Mouse (Mus musculus): Measurements from ENCODE around the gene Trmt10b. TPM values are rescaled to one million over a fixed set of nuclear protein-coding genes. Genes with fewer than 3 reads are reported as not detected.

Gene Trmt10b
- total RNA-seq, 2 experiments from 2014 or later: 5.2 to 6.0 TPM

GRCm38 (mm10) chr4:45341669-45342249 lies 44.8 kb downstream of the Trmt10b start, which contains the start of gene Dcaf10:
Gene Dcaf10, plus strand, starts transcription at chr4:45342101.
- DNase-seq: peak; percentile 94 to 95

- no peak for DNase-seq
Measured at GRCm38 (mm10) chr4:45342286-45343155, 45.6 kb downstream of the Trmt10b start, which contains the start of gene Exosc3. Gene Exosc3, minus strand, starts transcription at chr4:45342732.

- DNase-seq: no peak
Measured at GRCm38 (mm10) chr4:45356653-45357052, 59.7 kb downstream of the Trmt10b start.

Other genes with a start within 250 kb of the Trmt10b start
- 1 to 10 TPM; 7.4 to 9.3 TPM for gene Fbxo10, start 212.5 kb upstream of the Trmt10b start, total RNA-seq (2021)
- gene Tomm5, start 189.0 kb upstream of the Trmt10b start, total RNA-seq (2021): 100 to 1,000 TPM; 238 to 281 TPM
- gene Frmpd1, start 112.3 kb upstream of the Trmt10b start, total RNA-seq (2021): under 1 TPM; 0.30 to 0.33 TPM
- gene Dcaf10, start 45.0 kb downstream of the Trmt10b start, total RNA-seq (2021): 10 to 100 TPM; 11.9 to 12.9 TPM
- 10 to 100 TPM; 18.3 to 18.8 TPM for gene Exosc3, start 45.6 kb downstream of the Trmt10b start, total RNA-seq (2021)
- 100 to 1,000 TPM; 103 to 107 TPM for gene Slc25a51, start 111.6 kb downstream of the Trmt10b start, total RNA-seq (2021)
- 10 to 100 TPM; 32.5 to 45.3 TPM for gene Shb, start 235.3 kb downstream of the Trmt10b start, total RNA-seq (2021)

All from heart, adult 18-20 months (tissue).